Mouse (Mus musculus) lung, embryonic 16.5 days (tissue): ENCODE measurements around the gene Cul3. TPM values are rescaled to one million over a fixed set of nuclear protein-coding genes. Genes with fewer than 3 reads are reported as not detected.

Experiments
- ATAC-seq: fragments of 200-750 bp; cut with Nextera tagmentation; 2 replicates; pipeline ENCODE4 v1.8.0; 2017; ENCODE audit warnings: low read depth, mild to moderate bottlenecking, moderate library complexity
- H3K27ac ChIP-seq: fragments of 300-500 bp; sonication (generic); 2 replicates; pipeline ENCODE4 v1.5.1; 2014; ENCODE audit warnings: mild to moderate bottlenecking, control low read depth, low read length
- H3K27me3 ChIP-seq: fragments of 300-500 bp; sonication (generic); 2 replicates; pipeline ENCODE4 v1.6.1; 2014; ENCODE audit warnings: low read depth, low read length, mixed read lengths; ENCODE audit not compliant: control insufficient read depth, insufficient read depth
- H3K36me3 ChIP-seq: fragments of 300-500 bp; sonication (generic); 2 replicates; pipeline ENCODE4 v1.6.1; 2014; ENCODE audit warnings: low read length; ENCODE audit not compliant: control insufficient read depth, insufficient read depth
- H3K4me1 ChIP-seq: fragments of 300-500 bp; sonication (generic); replicated peaks from 2 replicates; pipeline ENCODE4 v1.6.1; 2014; ENCODE audit warnings: low read length, mixed read lengths; ENCODE audit not compliant: control insufficient read depth, insufficient read depth
- H3K4me2 ChIP-seq: fragments of 300-500 bp; sonication (generic); 2 replicates; pipeline ENCODE4 v1.6.1; 2014; ENCODE audit warnings: low read depth, low read length, control low read depth
- H3K4me3 ChIP-seq: fragments of 300-500 bp; sonication (generic); 2 replicates; pipeline ENCODE4 v1.5.1; 2014; ENCODE audit warnings: mild to moderate bottlenecking, low read length, control low read depth
- H3K9ac ChIP-seq: fragments of 300-500 bp; sonication (generic); 2 replicates; pipeline ENCODE4 v1.6.1; 2014; ENCODE audit warnings: low read length, control low read depth
- H3K9me3 ChIP-seq: fragments of 300-500 bp; sonication (generic); 2 replicates; pipeline ENCODE4 v1.6.1; 2016; ENCODE audit warnings: low read length; ENCODE audit not compliant: control insufficient read depth
- WGBS: fragments of 180-500 bp; shearing (Covaris S2); extraction: QIAGEN DNeasy Blood & Tissue Kit; methylation state at CpG from one replicate; pipeline ENCODE4 v1.1.7; 2014; 5-methylcytosine and 5-hydroxymethylcytosine counted together
- polyA plus RNA-seq: library from polyadenylated mRNA; unstranded; fragments of >200 nt; fragmentation: Nextera tagmentation; extraction: Ambion mirVana; gene quantifications from 2 replicates; pipeline ENCODE4 v1.2.1, GENCODE M21; 2015

Cul3 gene
- polyA plus RNA-seq, 1 experiment from 2014 or later, result 27.9 TPM

- H3K27ac ChIP-seq, result no peak overlapping the region
- peaks cover 12% of the 10 kb centered on the region for H3K4me1 ChIP-seq
- H3K4me3 ChIP-seq, result no peak overlapping the region
- H3K27me3 ChIP-seq, result no peaks in the 10 kb centered on the region
- H3K36me3 ChIP-seq, result no peaks in the 10 kb centered on the region
- no peak overlapping the region for H3K4me2 ChIP-seq
- no peaks in the 10 kb centered on the region for H3K9me3 ChIP-seq
- 63% methylated on average over 2 of the region's 2 CpGs for WGBS
- no peak overlapping the region for H3K9ac ChIP-seq
- no peak for ATAC-seq
Measured at GRCm38 (mm10) chr1:80330970-80331369, 9.3 kb downstream of the Cul3 start.

- Histone ChIP-seq H3K4me3 (no peak overlapping the region), H3K36me3 (peaks cover 5% of the 10 kb centered on the region; the same call in 1 of the 2 replicates), H3K9me3 (no peaks in the 10 kb centered on the region), H3K4me1 (no peaks in the 10 kb centered on the region), H3K4me2 (no peak overlapping the region), H3K27ac (no peak overlapping the region), H3K27me3 (no peaks in the 10 kb centered on the region), H3K9ac (no peak overlapping the region)
- 81% methylated on average over 2 of the region's 2 CpGs for WGBS
- no peak for ATAC-seq
Measured at GRCm38 (mm10) chr1:80325761-80326160, 14.5 kb downstream of the Cul3 start.

- Histone ChIP-seq H3K4me1 (no peaks in the 10 kb centered on the region), H3K9me3 (no peaks in the 10 kb centered on the region), H3K4me2 (no peak overlapping the region), H3K36me3 (peaks cover 7% of the 10 kb centered on the region; the same call in 1 of the 2 replicates), H3K27me3 (no peaks in the 10 kb centered on the region), H3K27ac (no peak overlapping the region), H3K4me3 (no peak overlapping the region), H3K9ac (no peak overlapping the region)
- ATAC-seq, result no peak
Measured at GRCm38 (mm10) chr1:80324370-80324769, 15.9 kb downstream of the Cul3 start.

- H3K9me3 ChIP-seq, result no peaks in the 10 kb centered on the region
- H3K4me2 ChIP-seq, result no peak overlapping the region
- WGBS, result 86% methylated on average over 3 of the region's 3 CpGs
- H3K9ac ChIP-seq, result no peak overlapping the region
- H3K4me3 ChIP-seq, result no peak overlapping the region
- no peak overlapping the region for H3K27ac ChIP-seq
- H3K27me3 ChIP-seq, result no peaks in the 10 kb centered on the region
- 0 out of 2 replicates have a peak, but pooled peaks cover 2% of the 10 kb centered on the region for H3K36me3 ChIP-seq
- H3K4me1 ChIP-seq, result no peaks in the 10 kb centered on the region
- no peak for ATAC-seq
Measured at GRCm38 (mm10) chr1:80315533-80316045, 24.7 kb downstream of the Cul3 start.

- no peaks in the 10 kb centered on the region for H3K4me1 ChIP-seq
- WGBS, result 54% methylated on average over 4 of the region's 4 CpGs
Measured at GRCm38 (mm10) chr1:80293307-80293706, 47.0 kb downstream of the Cul3 start.

GRCm38 (mm10) chr1:80278731-80279130, 61.5 kb downstream of the Cul3 start:
- WGBS, result 52% methylated on average over 1 of the region's 1 CpGs
- Histone ChIP-seq H3K36me3 (peaks cover 9% of the 10 kb centered on the region), H3K4me2 (no peak overlapping the region), H3K9me3 (no peaks in the 10 kb centered on the region), H3K4me3 (no peak overlapping the region), H3K27me3 (no peaks in the 10 kb centered on the region), H3K4me1 (no peaks in the 10 kb centered on the region), H3K9ac (no peak overlapping the region), H3K27ac (no peak overlapping the region)
- ATAC-seq, result no peak; the same call in 1 of the 2 replicates

More at GRCm38 (mm10) chr1:80293307-80293706, 47.0 kb downstream of the Cul3 start:
- H3K4me2 ChIP-seq, result no peak overlapping the region
- no peaks in the 10 kb centered on the region for H3K36me3 ChIP-seq
- H3K9me3 ChIP-seq, result no peaks in the 10 kb centered on the region
- H3K27me3 ChIP-seq, result no peaks in the 10 kb centered on the region
- ATAC-seq, result no peak
- no peak overlapping the region for H3K9ac ChIP-seq
- no peak overlapping the region for H3K27ac ChIP-seq
- H3K4me3 ChIP-seq, result no peak overlapping the region

GRCm38 (mm10) chr1:80260443-80260842, 79.8 kb downstream of the Cul3 start:
- no peak for ATAC-seq
- H3K4me3 ChIP-seq, result no peak overlapping the region
- H3K4me2 ChIP-seq, result no peak overlapping the region
- H3K9ac ChIP-seq, result no peak overlapping the region
- H3K27me3 ChIP-seq, result no peaks in the 10 kb centered on the region
- H3K36me3 ChIP-seq, result no peaks in the 10 kb centered on the region
- no peaks in the 10 kb centered on the region for H3K9me3 ChIP-seq
- no peak overlapping the region for H3K27ac ChIP-seq
- WGBS, result 83% methylated on average over 1 of the region's 1 CpGs
- no peaks in the 10 kb centered on the region for H3K4me1 ChIP-seq

- Histone ChIP-seq H3K9me3 (no peaks in the 10 kb centered on the region), H3K9ac (no peak overlapping the region), H3K27me3 (no peaks in the 10 kb centered on the region), H3K4me1 (no peaks in the 10 kb centered on the region), H3K4me2 (no peak overlapping the region), H3K27ac (no peak overlapping the region), H3K4me3 (no peak overlapping the region), H3K36me3 (no peaks in the 10 kb centered on the region)
- ATAC-seq, result no peak
- 67% methylated on average over 4 of the region's 4 CpGs for WGBS
Measured at GRCm38 (mm10) chr1:80258632-80259031, 81.6 kb downstream of the Cul3 start.

GRCm38 (mm10) chr1:80253309-80253708, 87.0 kb downstream of the Cul3 start:
- Histone ChIP-seq H3K4me3 (no peak overlapping the region), H3K27me3 (no peaks in the 10 kb centered on the region), H3K4me1 (no peaks in the 10 kb centered on the region), H3K4me2 (no peak overlapping the region), H3K36me3 (no peaks in the 10 kb centered on the region), H3K9me3 (no peaks in the 10 kb centered on the region), H3K27ac (no peak overlapping the region), H3K9ac (no peak overlapping the region)
- no peak for ATAC-seq

- Histone ChIP-seq H3K27me3 (no peaks in the 10 kb centered on the region), H3K9me3 (no peaks in the 10 kb centered on the region), H3K27ac (no peak overlapping the region), H3K36me3 (no peaks in the 10 kb centered on the region), H3K4me3 (no peak overlapping the region), H3K9ac (no peak overlapping the region), H3K4me2 (no peak overlapping the region), H3K4me1 (no peaks in the 10 kb centered on the region)
- ATAC-seq, result 0 out of 2 replicates have a peak, but pooled peaks have one; percentile 54
- WGBS, result 43% methylated on average over 5 of the region's 5 CpGs
Measured at GRCm38 (mm10) chr1:80250247-80250646, 90.0 kb downstream of the Cul3 start.
